Comparison of ENCODE assay signal across 19 mouse cellular contexts in genomic region chr7:143072605-143073004, GRCm38 (mm10). TPM values are rescaled to one million over a fixed set of nuclear protein-coding genes. Genes with fewer than 3 reads are reported as not detected.
A peak's percentile ranks its signal among the peaks of the same experiment; 100 is the strongest.
DNase-seq lines count a peak whose midpoint lies in the region; ATAC-seq and TF ChIP-seq lines count a peak whose summit lies in the region.
"Had no signal": no experiment of that assay in that cellular context is flagged by ENCODE, and none has a peak within 500 bp of the region (broad histone marks: within the 10 kb centered on the region; RNA-seq: fewer than 3 reads in every experiment).

No protein-coding gene starts in this region.

- no peak for TF ChIP-seq CTCF in midbrain, postnatal 0 days (IDR thresholded peaks at IDR 0.05)

- peaks cover 26% of the 10 kb centered on the region for H3K4me1 ChIP-seq in embryonic facial prominence, embryonic 13.5 days
- peaks cover 28% of the 10 kb centered on the region for H3K4me1 ChIP-seq in embryonic facial prominence, embryonic 10.5 days
- peaks cover 31% of the 10 kb centered on the region for H3K4me1 ChIP-seq in hindbrain, embryonic 10.5 days (replicated peaks)
- H3K4me1 ChIP-seq in hindbrain, embryonic 16.5 days (ENCODE audit: control insufficient read depth, insufficient read depth, low read depth, low read length), result peaks cover 21% of the 10 kb centered on the region
- H3K4me1 ChIP-seq in midbrain, embryonic 11.5 days (ENCODE audit: control insufficient read depth, insufficient read depth, low read length), result peaks cover 20% of the 10 kb centered on the region
- peaks cover 8% of the 10 kb centered on the region for H3K4me1 ChIP-seq in midbrain, postnatal 0 days (ENCODE audit: insufficient read depth, low read length)

- peaks cover 10% of the 10 kb centered on the region for H3K36me3 ChIP-seq in embryonic facial prominence, embryonic 13.5 days
- H3K36me3 ChIP-seq in embryonic facial prominence, embryonic 10.5 days (replicated peaks), result peaks cover 24% of the 10 kb centered on the region
- peaks cover 21% of the 10 kb centered on the region for H3K36me3 ChIP-seq in hindbrain, embryonic 10.5 days
- peaks cover under 1% of the 10 kb centered on the region; the same call in 1 of the 2 replicates for H3K36me3 ChIP-seq in hindbrain, embryonic 16.5 days (ENCODE audit: control insufficient read depth, insufficient read depth, low read length)
- H3K36me3 ChIP-seq in midbrain, embryonic 11.5 days (ENCODE audit: control insufficient read depth, insufficient read depth, low read length), result no peaks in the 10 kb centered on the region
- peaks cover 6% of the 10 kb centered on the region; the same call in 1 of the 2 replicates for H3K36me3 ChIP-seq in midbrain, postnatal 0 days (ENCODE audit: insufficient read depth, low read length)

- no peaks in the 10 kb centered on the region for H3K27me3 ChIP-seq in embryonic facial prominence, embryonic 13.5 days
- H3K27me3 ChIP-seq in embryonic facial prominence, embryonic 10.5 days (replicated peaks; ENCODE audit: low read depth, poor library complexity, severe bottlenecking), result no peaks in the 10 kb centered on the region
- H3K27me3 ChIP-seq in hindbrain, embryonic 10.5 days (ENCODE audit: insufficient read depth, poor library complexity, severe bottlenecking), result no peaks in the 10 kb centered on the region
- no peaks in the 10 kb centered on the region for H3K27me3 ChIP-seq in hindbrain, embryonic 16.5 days (replicated peaks; ENCODE audit: control insufficient read depth, insufficient read depth, low read length)
- H3K27me3 ChIP-seq in midbrain, embryonic 11.5 days (ENCODE audit: control insufficient read depth, insufficient read depth, low read length), result no peaks in the 10 kb centered on the region; the same call in 1 of the 2 replicates
- no peaks in the 10 kb centered on the region for H3K27me3 ChIP-seq in midbrain, postnatal 0 days (ENCODE audit: insufficient read depth, low read length)
- H3K27me3 ChIP-seq: embryonic facial prominence, embryonic 12.5 days; embryonic facial prominence, embryonic 15.5 days; forebrain, embryonic 12.5 days had no signal

- H3K9me3 ChIP-seq in embryonic facial prominence, embryonic 13.5 days, result no peaks in the 10 kb centered on the region
- no peaks in the 10 kb centered on the region for H3K9me3 ChIP-seq in embryonic facial prominence, embryonic 10.5 days
- H3K9me3 ChIP-seq in hindbrain, embryonic 10.5 days, result no peaks in the 10 kb centered on the region
- no peaks in the 10 kb centered on the region for H3K9me3 ChIP-seq in hindbrain, embryonic 16.5 days (ENCODE audit: control insufficient read depth, low read length)
- H3K9me3 ChIP-seq in midbrain, embryonic 11.5 days (ENCODE audit: control insufficient read depth, low read length), result no peaks in the 10 kb centered on the region
- H3K9me3 ChIP-seq in midbrain, postnatal 0 days (ENCODE audit: low read length), result no peaks in the 10 kb centered on the region
- H3K9me3 ChIP-seq: embryonic facial prominence, embryonic 12.5 days; embryonic facial prominence, embryonic 15.5 days; forebrain, embryonic 10.5 days; forebrain, embryonic 12.5 days had no signal

- no peak overlapping the region for H3K4me3 ChIP-seq in embryonic facial prominence, embryonic 13.5 days
- H3K4me3 ChIP-seq in embryonic facial prominence, embryonic 10.5 days, result no peak overlapping the region
- H3K4me3 ChIP-seq in hindbrain, embryonic 10.5 days, result no peak overlapping the region
- H3K4me3 ChIP-seq in hindbrain, embryonic 16.5 days (ENCODE audit: low read length), result no peak overlapping the region
- no peak overlapping the region for H3K4me3 ChIP-seq in midbrain, embryonic 11.5 days (ENCODE audit: low read depth, low read length)
- H3K4me3 ChIP-seq in midbrain, postnatal 0 days (ENCODE audit: low read depth, low read length), result no peak overlapping the region
- H3K4me3 ChIP-seq: embryonic facial prominence, embryonic 12.5 days; embryonic facial prominence, embryonic 15.5 days; erythroblast, embryonic 14.5 days; forebrain, embryonic 10.5 days; forebrain, embryonic 12.5 days had no signal

- H3K27ac ChIP-seq in embryonic facial prominence, embryonic 13.5 days, result no peak overlapping the region
- no peak overlapping the region for H3K27ac ChIP-seq in embryonic facial prominence, embryonic 10.5 days (replicated peaks)
- H3K27ac ChIP-seq in hindbrain, embryonic 10.5 days, result 0 out of 2 replicates have a peak overlapping the region, but pooled peaks have one; percentile 12
- no peak overlapping the region for H3K27ac ChIP-seq in hindbrain, embryonic 16.5 days (ENCODE audit: low read depth, low read length)
- H3K27ac ChIP-seq in midbrain, embryonic 11.5 days (ENCODE audit: low read depth, low read length), result no peak overlapping the region
- no peak overlapping the region for H3K27ac ChIP-seq in midbrain, postnatal 0 days (ENCODE audit: low read depth, low read length)
- H3K27ac ChIP-seq: embryonic facial prominence, embryonic 12.5 days; embryonic facial prominence, embryonic 15.5 days; forebrain, embryonic 10.5 days; forebrain, embryonic 12.5 days had no signal

- WGBS in embryonic facial prominence, embryonic 13.5 days, result 87% methylated on average over 5 of the region's 5 CpGs
- WGBS in embryonic facial prominence, embryonic 10.5 days, result 88% methylated on average over 5 of the region's 5 CpGs
- 89% methylated on average over 5 of the region's 5 CpGs for WGBS in hindbrain, embryonic 10.5 days
- 87% methylated on average over 5 of the region's 5 CpGs for WGBS in hindbrain, embryonic 16.5 days
- WGBS in midbrain, embryonic 11.5 days, result 84% methylated on average over 5 of the region's 5 CpGs
- 89% methylated on average over 5 of the region's 5 CpGs for WGBS in midbrain, postnatal 0 days

- no peak overlapping the region for H3K4me2 ChIP-seq in embryonic facial prominence, embryonic 13.5 days
- no peak overlapping the region for H3K4me2 ChIP-seq in hindbrain, embryonic 16.5 days (ENCODE audit: low read length)
- H3K4me2 ChIP-seq in midbrain, embryonic 11.5 days, result no peak overlapping the region
- H3K4me2 ChIP-seq in midbrain, postnatal 0 days (ENCODE audit: low read depth, low read length, poor library complexity, severe bottlenecking), result no peak overlapping the region
- H3K4me2 ChIP-seq: embryonic facial prominence, embryonic 12.5 days; embryonic facial prominence, embryonic 15.5 days; forebrain, embryonic 12.5 days had no signal

- H3K9ac ChIP-seq in embryonic facial prominence, embryonic 13.5 days, result 0 out of 2 replicates have a peak overlapping the region, but pooled peaks have one; percentile 21
- no peak overlapping the region for H3K9ac ChIP-seq in hindbrain, embryonic 16.5 days (ENCODE audit: low read depth, low read length)
- H3K9ac ChIP-seq in midbrain, embryonic 11.5 days (ENCODE audit: low read length), result no peak overlapping the region
- no peak overlapping the region for H3K9ac ChIP-seq in midbrain, postnatal 0 days (replicated peaks; ENCODE audit: low read length, poor library complexity, severe bottlenecking)
- H3K9ac ChIP-seq: embryonic facial prominence, embryonic 12.5 days; embryonic facial prominence, embryonic 15.5 days; forebrain, embryonic 12.5 days had no signal

- no peak for DNase-seq in embryonic facial prominence, embryonic 10.5 days (ENCODE audit: low spot score)
- no peak for DNase-seq in hindbrain, embryonic 10.5 days (ENCODE audit: low spot score)
- peak; percentile 67 for DNase-seq in midbrain, embryonic 11.5 days (ENCODE audit: low spot score, missing footprints)
- no peak for DNase-seq in midbrain, postnatal 0 days (ENCODE audit: low spot score)
- DNase-seq: adrenal gland, adult 2 months; adrenal gland, postnatal 25 days; cerebellum, adult 11 months; cerebellum, adult 2 months had no signal

- ATAC-seq in embryonic facial prominence, embryonic 13.5 days (ENCODE audit: insufficient number of reproducible peaks, insufficient read depth, low FRiP score, low TSS enrichment, low read depth), result no peak
- no peak for ATAC-seq in hindbrain, embryonic 16.5 days
- no peak for ATAC-seq in midbrain, embryonic 11.5 days (ENCODE audit: low FRiP score)
- ATAC-seq in midbrain, postnatal 0 days (ENCODE audit: low FRiP score), result no peak
- ATAC-seq: forebrain, embryonic 14.5 days; forebrain, embryonic 16.5 days had no signal

RNA-seq across cellular contexts. Expression of gene Tssc4, which starts 3.6 kb away (rescaled TPM):
- polyA plus RNA-seq in embryonic facial prominence, embryonic 13.5 days (2015; fragmentation: Nextera tagmentation; extraction: Ambion mirVana), result 98.8 and 105 TPM in 2 replicates
- 130 and 132 TPM in 2 replicates for polyA plus RNA-seq in embryonic facial prominence, embryonic 10.5 days (2016; fragmentation: Nextera tagmentation; extraction: Ambion mirVana)
- polyA plus RNA-seq in hindbrain, embryonic 10.5 days (2016; fragmentation: Nextera tagmentation; extraction: Ambion mirVana), result 130 and 134 TPM in 2 replicates
- 97.4 and 98.7 TPM in 2 replicates for polyA plus RNA-seq in hindbrain, embryonic 16.5 days (2015; fragmentation: Nextera tagmentation; extraction: Ambion mirVana)
- 61.1 and 63.8 TPM in 2 replicates for polyA plus RNA-seq in midbrain, embryonic 11.5 days (2014; fragmentation: Nextera tagmentation; extraction: Ambion mirVana)
- 71.3 and 92.4 TPM in 2 replicates for total RNA-seq in midbrain, postnatal 0 days (2014; rRNA removed)
- 101 and 103 TPM in 2 replicates for polyA plus RNA-seq in midbrain, postnatal 0 days (2015; fragmentation: Nextera tagmentation; extraction: Ambion mirVana)

RNA-seq across cellular contexts. Expression of gene Cd81, which starts 20.1 kb away (rescaled TPM):
- 407 and 457 TPM in 2 replicates for polyA plus RNA-seq in embryonic facial prominence, embryonic 13.5 days (2015; fragmentation: Nextera tagmentation; extraction: Ambion mirVana)
- polyA plus RNA-seq in embryonic facial prominence, embryonic 10.5 days (2016; fragmentation: Nextera tagmentation; extraction: Ambion mirVana), result 251 and 255 TPM in 2 replicates
- 238 and 265 TPM in 2 replicates for polyA plus RNA-seq in hindbrain, embryonic 10.5 days (2016; fragmentation: Nextera tagmentation; extraction: Ambion mirVana)
- 532 and 585 TPM in 2 replicates for polyA plus RNA-seq in hindbrain, embryonic 16.5 days (2015; fragmentation: Nextera tagmentation; extraction: Ambion mirVana)
- polyA plus RNA-seq in midbrain, embryonic 11.5 days (2014; fragmentation: Nextera tagmentation; extraction: Ambion mirVana), result 256 and 276 TPM in 2 replicates
- total RNA-seq in midbrain, postnatal 0 days (2014; rRNA removed), result 454 and 542 TPM in 2 replicates
- 511 and 569 TPM in 2 replicates for polyA plus RNA-seq in midbrain, postnatal 0 days (2015; fragmentation: Nextera tagmentation; extraction: Ambion mirVana)

RNA-seq across cellular contexts. Expression of gene Trpm5, which starts 21.8 kb away (rescaled TPM):
- 7.7 and 9.8 TPM in 2 replicates for polyA plus RNA-seq in embryonic facial prominence, embryonic 13.5 days (2015; fragmentation: Nextera tagmentation; extraction: Ambion mirVana)
- polyA plus RNA-seq in embryonic facial prominence, embryonic 10.5 days (2016; fragmentation: Nextera tagmentation; extraction: Ambion mirVana), result 0.60 and 0.77 TPM in 2 replicates
- 0.55 and 0.71 TPM in 2 replicates for polyA plus RNA-seq in hindbrain, embryonic 10.5 days (2016; fragmentation: Nextera tagmentation; extraction: Ambion mirVana)
- polyA plus RNA-seq in hindbrain, embryonic 16.5 days (2015; fragmentation: Nextera tagmentation; extraction: Ambion mirVana), result 2.1 and 3.2 TPM in 2 replicates
- 0.57 and 0.70 TPM in 2 replicates for polyA plus RNA-seq in midbrain, embryonic 11.5 days (2014; fragmentation: Nextera tagmentation; extraction: Ambion mirVana)
- 1.3 and 1.7 TPM in 2 replicates for total RNA-seq in midbrain, postnatal 0 days (2014; rRNA removed)
- polyA plus RNA-seq in midbrain, postnatal 0 days (2015; fragmentation: Nextera tagmentation; extraction: Ambion mirVana), result 0.94 and 1.6 TPM in 2 replicates
- total RNA-seq: common myeloid progenitor, adult 5-6 weeks had no signal
- polyA plus RNA-seq: erythroblast, embryonic 14.5 days had no signal

RNA-seq across cellular contexts. Expression of gene Kcnq1, which starts 33.6 kb away (rescaled TPM):
- 0.69 and 0.84 TPM in 2 replicates for polyA plus RNA-seq in embryonic facial prominence, embryonic 13.5 days (2015; fragmentation: Nextera tagmentation; extraction: Ambion mirVana)
- 1.0 and 1.5 TPM in 2 replicates for polyA plus RNA-seq in embryonic facial prominence, embryonic 10.5 days (2016; fragmentation: Nextera tagmentation; extraction: Ambion mirVana)
- polyA plus RNA-seq in hindbrain, embryonic 10.5 days (2016; fragmentation: Nextera tagmentation; extraction: Ambion mirVana), result 0.98 and 2.3 TPM in 2 replicates
- 1.3 and 2.2 TPM in 2 replicates for polyA plus RNA-seq in hindbrain, embryonic 16.5 days (2015; fragmentation: Nextera tagmentation; extraction: Ambion mirVana)
- polyA plus RNA-seq in midbrain, embryonic 11.5 days (2014; fragmentation: Nextera tagmentation; extraction: Ambion mirVana), result 1.1 and 1.6 TPM in 2 replicates
- 0.44 and 1.4 TPM in 2 replicates for total RNA-seq in midbrain, postnatal 0 days (2014; rRNA removed)
- 0.87 and 1.2 TPM in 2 replicates for polyA plus RNA-seq in midbrain, postnatal 0 days (2015; fragmentation: Nextera tagmentation; extraction: Ambion mirVana)
- total RNA-seq: common myeloid progenitor, adult 5-6 weeks had no signal
- polyA plus RNA-seq: C2C12 had no signal
